Mouse (Mus musculus) limb, embryonic 13.5 days (tissue): Measurements from ENCODE around the gene Grifin. TPM values are rescaled to one million over a fixed set of nuclear protein-coding genes. Genes with fewer than 3 reads are reported as not detected.

ENCODE experiments used
- ATAC-seq: fragments of 200-750 bp; cut with Nextera tagmentation; 2 replicates; pipeline ENCODE4 v1.8.0; 2017; ENCODE audit warnings: low read depth, moderate number of reproducible peaks, moderate TSS enrichment; ENCODE audit not compliant: low FRiP score
- H3K27ac ChIP-seq: fragments of 300-500 bp; sonication (generic); 2 replicates; pipeline ENCODE4 v1.5.1; 2015; ENCODE audit warnings: inconsistent platforms, mild to moderate bottlenecking, moderate library complexity
- H3K27me3 ChIP-seq: fragments of 300-500 bp; sonication (generic); 2 replicates; pipeline ENCODE4 v1.6.1; 2015; ENCODE audit warnings: mild to moderate bottlenecking, inconsistent platforms
- H3K36me3 ChIP-seq: fragments of 300-500 bp; sonication (generic); 2 replicates; pipeline ENCODE4 v1.6.1; 2015; ENCODE audit warnings: inconsistent platforms, mild to moderate bottlenecking, moderate library complexity
- H3K4me1 ChIP-seq: fragments of 300-500 bp; sonication (generic); 2 replicates; pipeline ENCODE4 v1.6.1; 2015; ENCODE audit warnings: inconsistent platforms
- H3K4me2 ChIP-seq: fragments of 300-500 bp; sonication (generic); replicated peaks from 2 replicates; pipeline ENCODE4 v1.6.1; 2015; ENCODE audit warnings: inconsistent platforms, mild to moderate bottlenecking, moderate library complexity
- H3K4me3 ChIP-seq: fragments of 300-500 bp; sonication (generic); 2 replicates; pipeline ENCODE4 v1.5.1; 2015; ENCODE audit warnings: moderate library complexity, mild to moderate bottlenecking, inconsistent platforms
- H3K9ac ChIP-seq: fragments of 300-500 bp; sonication (generic); 2 replicates; pipeline ENCODE4 v1.6.1; 2015; ENCODE audit warnings: mild to moderate bottlenecking, inconsistent platforms
- H3K9me3 ChIP-seq: fragments of 300-500 bp; sonication (generic); 2 replicates; pipeline ENCODE4 v1.6.1; 2016; ENCODE audit warnings: inconsistent platforms
- WGBS: fragments of 180-500 bp; shearing (Covaris S2); methylation state at CpG from one replicate; pipeline ENCODE4 v1.1.7; 2015; 5-methylcytosine and 5-hydroxymethylcytosine counted together
- polyA plus RNA-seq: library from polyadenylated mRNA; unstranded; fragments of >200 nt; fragmentation: Nextera tagmentation; extraction: Ambion mirVana; gene quantifications from 2 replicates; pipeline ENCODE4 v1.2.1, GENCODE M21; 2015

The Grifin gene
- polyA plus RNA-seq, 1 experiment from 2014 or later: not detected

DNA sequence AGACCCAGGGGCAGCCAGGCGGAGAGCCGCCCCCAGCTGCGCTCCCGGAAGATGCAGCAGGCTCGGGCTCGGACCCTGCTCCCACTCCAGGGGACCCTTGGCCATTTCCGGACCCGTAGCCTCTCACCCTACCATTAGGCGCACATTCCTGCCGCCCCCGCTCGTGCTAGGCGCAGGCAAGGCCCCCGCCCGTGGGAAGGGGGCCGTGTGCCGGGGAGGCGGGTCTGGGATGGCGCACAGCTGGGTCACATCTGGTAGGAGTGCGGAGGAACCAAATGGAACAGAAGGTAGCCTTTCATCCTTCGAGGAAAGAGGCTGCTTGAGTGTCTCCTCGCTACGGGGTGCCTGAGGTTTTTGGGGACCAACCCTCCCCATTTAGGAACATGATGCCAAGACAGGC, 41.5 kb upstream of the Grifin start:
- Histone ChIP-seq H3K36me3 (no peaks in the 10 kb centered on the region), H3K9ac (peak overlapping the region; percentile 53; the same call in 1 of the 2 replicates), H3K4me3 (peak overlapping the region; percentile 57), H3K4me2 (peak overlapping the region; percentile 89), H3K9me3 (no peaks in the 10 kb centered on the region), H3K27ac (0 out of 2 replicates have a peak overlapping the region, but pooled peaks have one; percentile 10), H3K4me1 (peaks cover 62% of the 10 kb centered on the region), H3K27me3 (peaks cover 69% of the 10 kb centered on the region)
- WGBS: 1% methylated on average over 23 of the region's 23 CpGs
- ATAC-seq: 0 out of 2 replicates have a peak, but pooled peaks have one; percentile 10

DNA sequence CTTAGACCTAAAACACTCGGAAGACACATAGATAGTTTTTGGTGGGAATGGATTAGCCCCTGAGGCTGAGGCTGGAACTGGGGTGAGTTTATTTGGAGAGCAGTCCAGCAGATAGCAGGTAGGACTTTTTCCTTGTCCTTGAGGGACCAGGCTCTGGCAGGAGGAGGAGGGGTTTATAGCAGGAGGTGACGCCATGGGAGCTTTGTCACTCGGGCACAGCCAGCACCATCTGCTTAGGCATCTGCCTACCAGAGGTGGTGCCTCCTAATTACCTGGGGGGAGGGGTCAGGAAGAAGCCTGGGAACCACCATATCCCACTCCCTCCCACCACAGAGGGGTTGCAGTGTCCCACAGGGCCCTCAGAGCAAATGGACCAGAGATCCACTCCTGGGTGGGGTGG, 40.4 kb upstream of the Grifin start:
- Histone ChIP-seq H3K9me3 (no peaks in the 10 kb centered on the region), H3K27me3 (peaks cover 59% of the 10 kb centered on the region), H3K9ac (no peak overlapping the region), H3K27ac (no peak overlapping the region), H3K4me1 (peaks cover 51% of the 10 kb centered on the region), H3K36me3 (no peaks in the 10 kb centered on the region), H3K4me2 (no peak overlapping the region), H3K4me3 (no peak overlapping the region)
- 15% methylated on average over 3 of the region's 3 CpGs for WGBS
- ATAC-seq: no peak

DNA sequence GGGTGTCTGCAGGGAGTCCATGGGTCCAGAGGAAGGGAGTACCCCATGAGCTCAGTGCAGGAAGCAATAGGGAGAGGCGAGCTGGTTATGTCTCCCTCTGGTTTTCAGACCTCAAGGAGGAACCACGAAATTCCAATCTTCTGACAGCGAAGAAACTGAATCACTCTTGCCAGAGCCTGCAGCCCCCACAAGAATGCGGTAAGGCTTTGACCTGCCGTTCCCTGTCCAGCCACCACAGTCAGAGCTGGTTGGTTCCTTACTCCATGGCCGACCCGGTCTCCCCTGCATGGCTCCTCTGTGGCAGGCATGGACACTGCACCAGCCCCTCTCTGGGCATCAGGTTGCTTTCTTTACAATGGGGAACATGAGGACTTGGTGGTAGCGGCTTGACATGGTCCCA, 39.5 kb upstream of the Grifin start:
- H3K4me2 ChIP-seq: no peak overlapping the region
- H3K4me1 ChIP-seq: peaks cover 42% of the 10 kb centered on the region
- no peaks in the 10 kb centered on the region for H3K9me3 ChIP-seq
- peaks cover 51% of the 10 kb centered on the region for H3K27me3 ChIP-seq
- H3K9ac ChIP-seq: no peak overlapping the region
- no peak overlapping the region for H3K4me3 ChIP-seq
- H3K36me3 ChIP-seq: no peaks in the 10 kb centered on the region
- no peak for ATAC-seq
- WGBS: 70% methylated on average over 8 of the region's 8 CpGs
- H3K27ac ChIP-seq: no peak overlapping the region

DNA sequence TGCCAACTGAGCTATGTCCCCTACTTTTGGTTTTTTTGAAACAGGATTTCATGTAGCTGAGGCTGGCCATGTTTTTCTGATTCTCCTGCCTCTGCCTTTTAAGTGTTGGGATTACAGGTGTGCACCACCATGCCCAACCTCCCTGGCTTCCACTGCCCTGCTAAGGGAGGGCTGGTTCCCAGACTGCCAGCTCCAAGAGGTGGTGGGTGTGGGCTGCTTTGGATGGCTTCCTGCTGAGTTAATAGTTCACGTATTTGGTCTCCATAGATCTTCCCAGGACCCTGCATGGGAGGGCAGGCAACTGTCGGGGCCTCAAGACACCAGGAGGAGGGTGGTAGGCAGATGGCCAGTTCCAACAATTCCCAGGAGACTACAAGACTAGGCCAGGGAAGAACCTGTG, 37.7 kb upstream of the Grifin start:
- Histone ChIP-seq H3K4me2 (no peak overlapping the region), H3K4me3 (no peak overlapping the region), H3K27ac (no peak overlapping the region), H3K4me1 (peaks cover 24% of the 10 kb centered on the region), H3K9ac (no peak overlapping the region), H3K27me3 (peaks cover 32% of the 10 kb centered on the region), H3K9me3 (no peaks in the 10 kb centered on the region), H3K36me3 (no peaks in the 10 kb centered on the region)
- 45% methylated on average over 2 of the region's 2 CpGs for WGBS
- no peak for ATAC-seq

DNA sequence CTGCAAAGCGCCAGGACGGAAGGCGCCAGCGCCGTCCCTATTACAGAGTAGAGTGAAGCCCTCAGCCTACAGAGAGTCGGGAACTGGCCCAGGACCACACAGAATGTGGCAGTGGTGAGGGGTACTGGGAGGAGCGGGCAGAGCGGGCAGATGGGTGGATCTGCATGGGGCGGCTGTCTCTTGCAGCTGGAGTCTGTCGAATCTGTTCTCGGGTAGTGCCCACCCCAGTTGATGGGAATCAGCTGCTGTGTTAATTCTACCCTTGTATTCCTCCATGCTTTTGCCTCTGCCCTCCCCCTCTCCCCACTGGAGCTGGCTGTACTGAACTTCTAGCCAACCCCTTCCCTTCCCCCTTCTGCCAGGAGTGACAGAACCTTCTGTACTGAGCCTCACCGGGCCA, 36.8 kb upstream of the Grifin start:
- no peaks in the 10 kb centered on the region for H3K36me3 ChIP-seq
- no peak overlapping the region for H3K4me2 ChIP-seq
- H3K4me1 ChIP-seq: peaks cover 21% of the 10 kb centered on the region
- H3K27me3 ChIP-seq: peaks cover 24% of the 10 kb centered on the region
- 71% methylated on average over 12 of the region's 12 CpGs for WGBS
- peak overlapping the region; percentile 25; the same call in 1 of the 2 replicates for H3K9ac ChIP-seq
- no peak for ATAC-seq
- H3K9me3 ChIP-seq: no peaks in the 10 kb centered on the region
- H3K4me3 ChIP-seq: no peak overlapping the region
- H3K27ac ChIP-seq: no peak overlapping the region

DNA sequence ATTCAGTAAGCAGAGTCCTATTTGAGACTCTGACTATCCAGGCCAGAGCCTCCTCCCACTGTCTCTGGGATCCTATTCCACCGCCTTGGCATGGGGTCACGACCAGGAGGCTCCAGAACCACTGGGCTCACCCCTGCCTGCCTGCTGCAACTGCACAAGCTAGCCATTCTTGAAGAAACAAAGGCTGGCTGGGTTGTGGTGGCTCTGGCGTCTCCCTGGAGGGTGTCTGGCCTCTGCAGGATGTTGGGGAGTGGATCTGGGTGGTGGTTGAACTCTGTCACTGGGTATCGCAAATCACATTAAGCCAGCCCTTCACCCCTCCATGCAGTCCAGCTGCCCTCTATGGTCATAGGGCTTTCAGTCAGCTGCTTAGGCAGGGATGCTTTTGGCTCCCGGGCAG, 35.1 kb upstream of the Grifin start:
- H3K9me3 ChIP-seq: no peaks in the 10 kb centered on the region
- H3K4me1 ChIP-seq: peaks cover 11% of the 10 kb centered on the region; the same call in 1 of the 2 replicates
- H3K36me3 ChIP-seq: no peaks in the 10 kb centered on the region
- H3K27ac ChIP-seq: no peak overlapping the region
- H3K9ac ChIP-seq: no peak overlapping the region
- no peak overlapping the region for H3K4me3 ChIP-seq
- 44% methylated on average over 5 of the region's 5 CpGs for WGBS
- ATAC-seq: no peak
- H3K4me2 ChIP-seq: no peak overlapping the region
- H3K27me3 ChIP-seq: peaks cover 6% of the 10 kb centered on the region

DNA sequence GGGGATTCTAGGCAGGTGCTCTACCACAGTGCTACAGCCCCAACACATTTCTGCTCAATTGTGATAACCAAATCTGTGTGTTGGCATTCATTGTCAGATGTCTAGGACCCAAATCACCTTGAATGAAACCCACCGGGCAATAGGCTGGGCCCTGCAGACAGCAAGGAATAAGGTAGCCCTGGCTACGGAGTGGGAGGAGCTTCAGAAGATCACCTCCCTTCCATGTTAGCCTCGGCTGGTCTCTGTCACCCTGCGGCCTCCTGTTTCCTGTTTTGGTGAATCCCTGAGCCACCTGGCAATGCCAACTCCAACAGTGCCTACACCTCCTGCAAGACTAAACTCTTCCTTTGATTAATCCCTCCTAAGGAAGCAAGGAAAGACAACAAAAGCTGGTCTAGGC, 32.9 kb upstream of the Grifin start:
- Histone ChIP-seq H3K27me3 (no peaks in the 10 kb centered on the region), H3K4me2 (no peak overlapping the region), H3K4me1 (peaks cover 11% of the 10 kb centered on the region; the same call in 1 of the 2 replicates), H3K9ac (no peak overlapping the region), H3K9me3 (no peaks in the 10 kb centered on the region), H3K4me3 (no peak overlapping the region), H3K36me3 (no peaks in the 10 kb centered on the region), H3K27ac (no peak overlapping the region)
- 86% methylated on average over 4 of the region's 4 CpGs for WGBS
- no peak for ATAC-seq

DNA sequence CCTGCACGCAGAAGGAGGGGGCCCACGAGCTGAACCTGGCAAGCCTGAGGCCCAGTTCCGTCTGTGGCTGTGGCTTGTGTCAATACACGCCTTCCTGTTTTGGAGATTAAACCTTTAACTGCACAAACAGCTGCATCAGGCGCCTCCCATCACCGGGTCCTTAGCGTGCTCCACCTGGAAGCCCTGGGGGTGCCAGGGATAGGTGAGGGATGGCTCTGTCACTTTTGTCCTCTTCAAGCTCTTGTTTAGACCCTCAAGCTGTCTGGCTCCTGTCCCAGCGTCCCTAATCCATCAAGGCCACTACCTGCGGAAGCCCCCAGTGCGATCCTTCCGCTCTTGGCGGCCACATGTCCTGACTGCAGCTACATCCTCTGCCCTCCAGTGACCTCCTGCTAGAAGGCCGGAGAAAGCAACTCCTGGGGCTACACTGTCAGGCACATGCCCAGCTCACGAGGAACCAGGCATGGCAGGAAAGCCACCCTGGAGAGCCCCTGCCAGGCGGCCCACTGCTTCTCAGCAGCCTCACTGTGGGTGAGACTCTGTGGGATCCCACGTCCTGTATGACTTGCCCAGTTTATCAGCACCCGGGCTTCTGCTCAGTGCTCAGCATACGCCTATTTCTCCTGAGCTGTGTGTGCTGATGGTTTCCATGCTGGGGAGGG, 32.2 kb upstream of the Grifin start:
- ATAC-seq: no peak
- Histone ChIP-seq H3K4me1 (peaks cover 11% of the 10 kb centered on the region; the same call in 1 of the 2 replicates), H3K4me3 (no peak overlapping the region), H3K27me3 (no peaks in the 10 kb centered on the region), H3K36me3 (no peaks in the 10 kb centered on the region), H3K9ac (no peak overlapping the region), H3K9me3 (no peaks in the 10 kb centered on the region), H3K27ac (peak overlapping the region; percentile 52; the same call in 1 of the 2 replicates), H3K4me2 (no peak overlapping the region)
- WGBS: 61% methylated on average over 18 of the region's 18 CpGs

DNA sequence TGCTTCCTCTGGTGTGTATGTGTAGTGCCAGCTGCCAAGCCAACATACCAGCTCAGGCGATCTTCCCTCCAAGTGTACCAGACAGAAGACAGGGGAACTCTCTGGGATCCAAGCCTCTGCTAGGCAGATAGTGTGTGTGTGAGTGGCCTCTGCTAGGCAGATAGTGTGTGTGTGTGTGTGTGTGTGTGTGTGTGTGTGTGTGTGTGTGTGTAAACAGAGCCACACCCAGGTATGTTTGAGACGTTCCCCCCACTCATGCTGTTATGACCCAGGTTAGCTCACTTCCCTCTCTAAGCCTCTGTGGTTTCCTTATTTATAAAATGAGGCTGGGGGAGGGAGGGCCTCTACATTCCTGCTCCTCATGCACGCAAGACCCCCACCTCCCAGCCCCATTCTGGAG, 31.6 kb upstream of the Grifin start:
- H3K4me1 ChIP-seq: peaks cover 11% of the 10 kb centered on the region; the same call in 1 of the 2 replicates
- no peak overlapping the region for H3K9ac ChIP-seq
- peak overlapping the region; percentile 52; the same call in 1 of the 2 replicates for H3K27ac ChIP-seq
- WGBS: 54% methylated on average over 3 of the region's 3 CpGs
- ATAC-seq: peak; percentile 10; the same call in 1 of the 2 replicates
- no peak overlapping the region for H3K4me3 ChIP-seq
- H3K9me3 ChIP-seq: no peaks in the 10 kb centered on the region
- no peaks in the 10 kb centered on the region for H3K36me3 ChIP-seq
- H3K27me3 ChIP-seq: no peaks in the 10 kb centered on the region
- no peak overlapping the region for H3K4me2 ChIP-seq

DNA sequence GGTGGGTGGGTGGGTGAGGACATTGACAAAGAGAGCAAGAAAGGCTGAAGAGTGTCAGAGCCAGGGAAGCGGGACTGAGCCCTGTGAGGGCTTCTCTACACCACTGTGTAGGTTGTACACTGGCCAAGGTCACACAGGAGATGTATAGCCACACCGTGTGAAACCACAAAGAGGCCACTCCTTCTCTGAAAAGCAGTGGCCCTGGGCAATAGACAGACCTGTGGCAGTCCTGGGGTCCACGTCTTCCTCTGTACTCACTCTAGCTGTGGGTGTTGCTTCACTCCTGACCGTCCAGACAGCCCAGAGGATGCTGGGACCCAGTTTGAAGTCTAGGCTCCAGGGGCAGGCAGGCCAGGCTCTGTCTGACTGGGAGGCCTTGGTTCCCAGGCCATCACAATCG, 30.0 kb upstream of the Grifin start:
- H3K4me2 ChIP-seq: no peak overlapping the region
- H3K4me3 ChIP-seq: no peak overlapping the region
- no peak for ATAC-seq
- no peak overlapping the region for H3K9ac ChIP-seq
- peaks cover 11% of the 10 kb centered on the region; the same call in 1 of the 2 replicates for H3K4me1 ChIP-seq
- H3K27ac ChIP-seq: no peak overlapping the region
- no peaks in the 10 kb centered on the region for H3K9me3 ChIP-seq
- no peaks in the 10 kb centered on the region for H3K27me3 ChIP-seq
- no peaks in the 10 kb centered on the region for H3K36me3 ChIP-seq
- 74% methylated on average over 5 of the region's 5 CpGs for WGBS

DNA sequence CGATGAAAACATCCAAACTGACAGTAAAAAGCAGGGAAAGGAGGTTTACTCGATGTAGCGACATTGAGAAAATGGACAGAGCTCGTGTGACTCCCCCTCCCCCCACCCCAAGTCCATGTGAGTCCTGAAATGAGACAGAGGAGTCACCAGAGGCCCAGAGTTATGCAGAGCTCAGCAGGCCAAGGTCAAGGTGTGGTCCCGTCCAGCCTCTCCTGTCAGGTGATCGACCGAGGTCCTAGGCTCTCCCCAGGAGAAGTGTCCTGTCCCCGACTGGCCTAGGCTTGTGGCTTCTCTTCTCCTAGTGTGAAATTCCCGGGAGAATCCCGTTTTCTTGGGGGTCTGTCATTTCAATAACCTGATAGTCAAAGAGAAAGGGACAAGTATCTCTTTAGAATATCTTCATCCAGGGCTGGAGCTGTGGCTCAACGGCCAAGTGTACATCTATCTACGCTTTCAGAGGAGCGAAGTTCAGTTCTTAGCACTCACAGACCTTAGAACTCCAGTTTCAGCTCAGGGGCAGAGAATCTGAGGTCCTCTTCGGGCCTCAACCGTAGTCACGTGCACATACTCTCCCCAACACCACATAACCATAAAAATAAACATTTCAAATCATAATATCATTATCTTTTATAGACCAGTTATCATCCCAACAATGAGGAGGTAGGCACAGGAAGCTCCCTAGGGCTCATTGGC, 24.4 kb upstream of the Grifin start:
- no peak overlapping the region for H3K27ac ChIP-seq
- H3K4me1 ChIP-seq: peaks cover under 1% of the 10 kb centered on the region
- H3K9ac ChIP-seq: no peak overlapping the region
- H3K4me2 ChIP-seq: no peak overlapping the region
- H3K9me3 ChIP-seq: no peaks in the 10 kb centered on the region
- H3K4me3 ChIP-seq: no peak overlapping the region
- ATAC-seq: no peak
- no peaks in the 10 kb centered on the region for H3K27me3 ChIP-seq
- no peaks in the 10 kb centered on the region for H3K36me3 ChIP-seq
- WGBS: 86% methylated on average over 16 of the region's 16 CpGs

DNA sequence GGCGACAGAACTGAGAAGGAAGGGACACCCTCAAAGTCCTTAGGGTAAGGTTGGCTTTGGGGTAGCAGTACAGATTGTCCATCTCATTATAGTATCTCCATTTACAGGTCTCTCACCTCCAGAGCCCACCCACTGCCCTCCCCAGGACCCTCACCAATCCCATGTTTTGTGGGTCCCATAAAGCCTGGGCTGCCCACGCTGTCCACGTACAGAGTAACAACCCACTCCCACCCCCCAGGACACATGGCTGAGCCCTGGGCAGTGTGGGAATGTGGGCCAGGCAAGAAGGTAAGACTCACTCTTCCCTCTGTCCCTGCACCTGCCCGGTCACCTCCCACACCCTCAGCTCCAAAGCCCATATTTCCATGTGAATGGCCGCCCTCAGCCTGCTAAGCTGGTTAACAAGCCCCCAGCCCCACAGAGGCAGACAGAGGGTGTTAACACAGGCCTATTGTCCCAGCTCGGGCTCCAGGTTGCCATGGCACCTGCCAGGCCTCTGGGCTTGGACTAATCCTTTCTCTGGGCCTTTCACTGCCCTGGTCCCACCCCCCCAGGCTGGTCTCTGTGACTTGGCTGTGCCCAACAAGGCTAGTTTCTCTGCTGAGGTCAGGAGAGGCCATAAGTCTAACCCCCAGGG, 19.0 kb upstream of the Grifin start:
- Histone ChIP-seq H3K9me3 (no peaks in the 10 kb centered on the region), H3K4me2 (peak overlapping the region; percentile 11; the same call in 1 of the 2 replicates), H3K27ac (peak overlapping the region; percentile 67), H3K9ac (peak overlapping the region; percentile 19; the same call in 1 of the 2 replicates), H3K27me3 (no peaks in the 10 kb centered on the region), H3K4me1 (peaks cover 48% of the 10 kb centered on the region), H3K4me3 (no peak overlapping the region), H3K36me3 (no peaks in the 10 kb centered on the region)
- no peak for ATAC-seq
- 22% methylated on average over 6 of the region's 6 CpGs for WGBS
